Mouse (Mus musculus): Measurements from ENCODE around the gene Abcc8.

The Abcc8 gene

GRCm38 (mm10) chr7:46110079-46110478 is 69.8 kb downstream of the Abcc8 start:
- DNase-seq (ENCODE audit: low read depth, low spot score): no peak

- DNase-seq (ENCODE audit: low read depth, low spot score): no peak
Observed at GRCm38 (mm10) chr7:46105484-46105883, 74.3 kb downstream of the Abcc8 start.

GRCm38 (mm10) chr7:46104256-46104915 is 75.4 kb downstream of the Abcc8 start:
- no peak for DNase-seq (ENCODE audit: low read depth, low spot score)

- no peak for DNase-seq (ENCODE audit: low read depth, low spot score)
Observed at GRCm38 (mm10) chr7:46103771-46104170, 76.1 kb downstream of the Abcc8 start.

- DNase-seq (ENCODE audit: low read depth, low spot score): no peak
Observed at GRCm38 (mm10) chr7:46103075-46103591, 76.7 kb downstream of the Abcc8 start.

- DNase-seq (ENCODE audit: low read depth, low spot score): peak; percentile 71
Observed at GRCm38 (mm10) chr7:46100563-46100962, 79.3 kb downstream of the Abcc8 start, which contains the start of gene Kcnj11. Gene Kcnj11, minus strand, starts transcription at chr7:46100764.

- DNase-seq (ENCODE audit: low read depth, low spot score): no peak
Observed at GRCm38 (mm10) chr7:46099682-46100081, 80.2 kb downstream of the Abcc8 start.

- DNase-seq (ENCODE audit: low read depth, low spot score): no peak
Observed at GRCm38 (mm10) chr7:46098919-46099286, 80.9 kb downstream of the Abcc8 start.

GRCm38 (mm10) chr7:46098221-46098918 is 81.5 kb downstream of the Abcc8 start:
- DNase-seq (ENCODE audit: low read depth, low spot score): no peak

- DNase-seq (ENCODE audit: low read depth, low spot score): no peak
Observed at GRCm38 (mm10) chr7:46097319-46097783, 82.5 kb downstream of the Abcc8 start.

- no peak for DNase-seq (ENCODE audit: low read depth, low spot score)
Observed at GRCm38 (mm10) chr7:46096136-46096535, 83.7 kb downstream of the Abcc8 start.

GRCm38 (mm10) chr7:46092803-46093202 is 87.0 kb downstream of the Abcc8 start:
- no peak for DNase-seq (ENCODE audit: low read depth, low spot score)

- no peak for DNase-seq (ENCODE audit: low read depth, low spot score)
Observed at GRCm38 (mm10) chr7:46088241-46088640, 91.6 kb downstream of the Abcc8 start.

- no peak for DNase-seq (ENCODE audit: low read depth, low spot score)
Observed at GRCm38 (mm10) chr7:46086378-46086777, 93.5 kb downstream of the Abcc8 start.

GRCm38 (mm10) chr7:46084839-46085513 is 94.9 kb downstream of the Abcc8 start:
- DNase-seq (ENCODE audit: low read depth, low spot score): no peak

- no peak for DNase-seq (ENCODE audit: low read depth, low spot score)
Observed at GRCm38 (mm10) chr7:46084024-46084423, 95.8 kb downstream of the Abcc8 start.

- no peak for DNase-seq (ENCODE audit: low read depth, low spot score)
Observed at GRCm38 (mm10) chr7:46077675-46078074, 102.2 kb downstream of the Abcc8 start.

- no peak for DNase-seq (ENCODE audit: low read depth, low spot score)
Observed at GRCm38 (mm10) chr7:46076844-46077243, 103.0 kb downstream of the Abcc8 start.

- no peak for DNase-seq (ENCODE audit: low read depth, low spot score)
Observed at GRCm38 (mm10) chr7:46068831-46069230, 111.0 kb downstream of the Abcc8 start.

GRCm38 (mm10) chr7:46063296-46063695 is 116.5 kb downstream of the Abcc8 start:
- no peak for DNase-seq (ENCODE audit: low read depth, low spot score)

GRCm38 (mm10) chr7:46061614-46062013 is 118.2 kb downstream of the Abcc8 start:
- no peak for DNase-seq (ENCODE audit: low read depth, low spot score)

- DNase-seq (ENCODE audit: low read depth, low spot score): no peak
Observed at GRCm38 (mm10) chr7:46060688-46061087, 119.1 kb downstream of the Abcc8 start.
